Mouse (Mus musculus) cerebellum, adult 2 months (tissue): ENCODE measurements around the gene Tmem206. TPM values are rescaled to one million over a fixed set of nuclear protein-coding genes. Genes with fewer than 3 reads are reported as not detected.

Source experiments
- DNase-seq, 2 experiments: peaks; one replicate each; pipeline ENCODE4 v3.0.0; 2021
- H3K27ac ChIP-seq: fragments of 200-500 bp; 2 replicates; pipeline ENCODE4 v1.5.1; 2012; ENCODE audit warnings: low read length, control low read depth, inconsistent platforms; ENCODE audit not compliant: insufficient read depth
- H3K27me3 ChIP-seq: fragments of 200-500 bp; 2 replicates; pipeline ENCODE4 v1.6.1; 2012; ENCODE audit warnings: inconsistent platforms, mild to moderate bottlenecking, low read length, moderate library complexity; ENCODE audit not compliant: control insufficient read depth, insufficient read depth
- H3K4me1 ChIP-seq: fragments of 200-500 bp; 2 replicates; pipeline ENCODE4 v1.6.1; 2011; ENCODE audit warnings: low read length; ENCODE audit not compliant: control insufficient read depth, insufficient read depth
- H3K4me3 ChIP-seq: fragments of 200-500 bp; replicated peaks from 2 replicates; pipeline ENCODE3; 2011; ENCODE audit warnings: mild to moderate bottlenecking, low read depth, low read length, control low read depth; ENCODE audit not compliant: insufficient read depth
- CTCF ChIP-seq: fragments of 200-500 bp; IDR thresholded peaks from 2 replicates; pipeline ENCODE4 v1.5.1; 2011; ENCODE audit warnings: low read depth, mild to moderate bottlenecking, control low read depth, low read length, moderate library complexity, borderline replicate concordance; ENCODE audit not compliant: insufficient read depth
- POLR2A ChIP-seq: fragments of 200-500 bp; IDR thresholded peaks from 2 replicates; pipeline ENCODE4 v1.6.1; 2011; ENCODE audit warnings: low read length, control low read depth, borderline replicate concordance; ENCODE audit not compliant: insufficient read depth
- WGBS: fragments of 180-500 bp; shearing (Covaris S2); methylation state at CpG from one replicate; pipeline ENCODE4 v1.1.7; 2018; 5-methylcytosine and 5-hydroxymethylcytosine counted together
- polyA plus RNA-seq: library from polyadenylated mRNA; depleted of rRNA; stranded (reverse); fragments of >200 nt; gene quantifications from 2 replicates; pipeline ENCODE4 v1.2.3, GENCODE M21; 2012

Tmem206 gene
- polyA plus RNA-seq, 1 experiment: 11.5 TPM

- 81% methylated on average over 6 of the region's 6 CpGs for WGBS
- Histone ChIP-seq H3K4me1 (no peaks in the 10 kb centered on the region), H3K27me3 (no peaks in the 10 kb centered on the region), H3K4me3 (no peak overlapping the region), H3K27ac (no peak overlapping the region)
- DNase-seq: no peak
- TF ChIP-seq POLR2A (no peak), CTCF (no peak)
These were observed 36.7 kb downstream of the Tmem206 start for GRCm38 (mm10) chr1:191362412-191362811.

- Histone ChIP-seq H3K4me1 (no peaks in the 10 kb centered on the region), H3K27ac (no peak overlapping the region), H3K4me3 (no peak overlapping the region), H3K27me3 (no peaks in the 10 kb centered on the region)
- 69% methylated on average over 4 of the region's 4 CpGs for WGBS
- TF ChIP-seq CTCF: peak; percentile 39; the same call in 1 of the 2 replicates
- no peak for TF ChIP-seq POLR2A
- peak in 1 of 2 experiments; percentile 16 for DNase-seq
These were observed 38.8 kb downstream of the Tmem206 start for GRCm38 (mm10) chr1:191364477-191364876.

GRCm38 (mm10) chr1:191368193-191368592 is 42.5 kb downstream of the Tmem206 start:
- no peaks in the 10 kb centered on the region for H3K4me1 ChIP-seq
- no peak overlapping the region for H3K4me3 ChIP-seq
- no peak overlapping the region for H3K27ac ChIP-seq
- WGBS: 76% methylated on average over 4 of the region's 4 CpGs
- H3K27me3 ChIP-seq: no peaks in the 10 kb centered on the region
- no peak for DNase-seq
- TF ChIP-seq CTCF: no peak

GRCm38 (mm10) chr1:191369140-191369539 is 43.4 kb downstream of the Tmem206 start:
- Histone ChIP-seq H3K4me1 (no peaks in the 10 kb centered on the region), H3K27ac (no peak overlapping the region), H3K27me3 (no peaks in the 10 kb centered on the region), H3K4me3 (no peak overlapping the region)
- DNase-seq: no peak
- TF ChIP-seq POLR2A: no peak
- no peak for TF ChIP-seq CTCF

- WGBS: 92% methylated on average over 10 of the region's 10 CpGs
- no peak for TF ChIP-seq POLR2A
- no peak for TF ChIP-seq CTCF
- H3K27ac ChIP-seq: no peak overlapping the region
- DNase-seq: no peak
- H3K27me3 ChIP-seq: no peaks in the 10 kb centered on the region
- no peaks in the 10 kb centered on the region for H3K4me1 ChIP-seq
- H3K4me3 ChIP-seq: no peak overlapping the region
These were observed 49.4 kb downstream of the Tmem206 start for GRCm38 (mm10) chr1:191374993-191375643.

GRCm38 (mm10) chr1:191375644-191375998 is 49.9 kb downstream of the Tmem206 start:
- Histone ChIP-seq H3K4me3 (no peak overlapping the region), H3K27me3 (no peaks in the 10 kb centered on the region), H3K4me1 (no peaks in the 10 kb centered on the region), H3K27ac (no peak overlapping the region)
- no peak for TF ChIP-seq CTCF
- no peak for TF ChIP-seq POLR2A
- DNase-seq: no peak
- WGBS: 89% methylated on average over 5 of the region's 5 CpGs

- no peak overlapping the region for H3K27ac ChIP-seq
- H3K4me1 ChIP-seq: peaks cover 4% of the 10 kb centered on the region; the same call in 1 of the 2 replicates
- 91% methylated on average over 2 of the region's 2 CpGs for WGBS
- TF ChIP-seq CTCF (no peak), POLR2A (no peak)
- no peak overlapping the region for H3K4me3 ChIP-seq
- no peak for DNase-seq
- H3K27me3 ChIP-seq: no peaks in the 10 kb centered on the region
These were observed 52.4 kb downstream of the Tmem206 start for GRCm38 (mm10) chr1:191378080-191378479.

GRCm38 (mm10) chr1:191380843-191381242 is 55.1 kb downstream of the Tmem206 start:
- H3K27me3 ChIP-seq: no peaks in the 10 kb centered on the region
- TF ChIP-seq CTCF: no peak
- TF ChIP-seq POLR2A: no peak
- no peak for DNase-seq
- 90% methylated on average over 3 of the region's 3 CpGs for WGBS
- H3K27ac ChIP-seq: no peak overlapping the region
- peaks cover 4% of the 10 kb centered on the region; the same call in 1 of the 2 replicates for H3K4me1 ChIP-seq
- no peak overlapping the region for H3K4me3 ChIP-seq

GRCm38 (mm10) chr1:191381955-191382736 is 56.4 kb downstream of the Tmem206 start:
- H3K4me3 ChIP-seq: no peak overlapping the region
- 46% methylated on average over 11 of the region's 11 CpGs for WGBS
- no peak overlapping the region for H3K27ac ChIP-seq
- H3K27me3 ChIP-seq: no peaks in the 10 kb centered on the region
- no peak for DNase-seq
- no peak for TF ChIP-seq CTCF
- TF ChIP-seq POLR2A: no peak
- H3K4me1 ChIP-seq: peaks cover 4% of the 10 kb centered on the region; the same call in 1 of the 2 replicates
